ENCODE assay signal across 23 mouse cellular contexts in genomic region chr10:58608858-58609257, GRCm38 (mm10).
DNase-seq lines count a peak whose midpoint lies in the region; TF ChIP-seq lines count a peak whose summit lies in the region.
"Had no signal": no experiment of that assay in that cellular context is flagged by ENCODE, and none has a peak within 500 bp of the region (broad histone marks: within the 10 kb centered on the region; RNA-seq: fewer than 3 reads in every experiment).

No protein-coding gene starts in this region.

- TF ChIP-seq POLR2A in lung, adult 2 months (IDR thresholded peaks at IDR 0.05; ENCODE audit: borderline replicate concordance, extremely low read depth, low read depth, low read length): no peak

- H3K4me3 ChIP-seq in lung, adult 2 months (replicated peaks; ENCODE audit: extremely low read depth, low read depth, low read length): no peak overlapping the region
- H3K4me3 ChIP-seq: embryonic facial prominence, embryonic 10.5 days; embryonic facial prominence, embryonic 15.5 days; forebrain, embryonic 13.5 days; hindbrain, embryonic 13.5 days; kidney, embryonic 15.5 days; lung, embryonic 15.5 days; stomach, embryonic 15.5 days had no signal

- no peak for TF ChIP-seq CTCF in lung, adult 2 months (IDR thresholded peaks at IDR 0.05; ENCODE audit: insufficient read depth, low read length)

- peaks cover 10% of the 10 kb centered on the region for H3K4me1 ChIP-seq in lung, adult 2 months (ENCODE audit: control insufficient read depth, insufficient read depth, low read length)
- H3K4me1 ChIP-seq: embryonic facial prominence, embryonic 10.5 days; forebrain, embryonic 13.5 days; hindbrain, embryonic 13.5 days; lung, embryonic 15.5 days; stomach, embryonic 15.5 days had no signal

- intact Hi-C loops in heart, postnatal 14 days (cut with DNase I): no loop called here

- WGBS in lung, adult 2 months: 46% methylated on average over 3 of the region's 3 CpGs

- peak; percentile 74 for DNase-seq in heart, adult 11 months
- DNase-seq in heart, adult 18-20 months: no peak
- DNase-seq in 3134 (ENCODE audit: extremely low read depth, insufficient read length, low spot score): peak; percentile 50
- peak; percentile 32 for DNase-seq in lung, adult 2 months
- peak; percentile 57 for DNase-seq in lung, postnatal 25 days (ENCODE audit: low spot score)
- no peak for DNase-seq in adrenal gland, postnatal 10 days
- DNase-seq in heart, postnatal 14 days: no peak
- DNase-seq: adrenal gland, postnatal 36 days; cerebellum, adult 2 months; cerebellum, postnatal 14 days; gastrocnemius, postnatal 14 days; heart, postnatal 4 days; layer of hippocampus, postnatal 36 days; left cerebral cortex, postnatal 4 days; retina, postnatal 1 day; right cerebral cortex, postnatal 14 days had no signal

Comparison
In these comparisons a context has a peak if more than half of its experiments do, and no peak if none do; other contexts are left out.
1. DNase-seq: peak in heart, adult 11 months (single experiment), 3134 (single experiment), lung, adult 2 months (single experiment) and lung, postnatal 25 days (single experiment); none in heart, adult 18-20 months (0 of 2), adrenal gland, postnatal 10 days (single experiment) and heart, postnatal 14 days (0 of 2).